In the genomic region with DNA sequence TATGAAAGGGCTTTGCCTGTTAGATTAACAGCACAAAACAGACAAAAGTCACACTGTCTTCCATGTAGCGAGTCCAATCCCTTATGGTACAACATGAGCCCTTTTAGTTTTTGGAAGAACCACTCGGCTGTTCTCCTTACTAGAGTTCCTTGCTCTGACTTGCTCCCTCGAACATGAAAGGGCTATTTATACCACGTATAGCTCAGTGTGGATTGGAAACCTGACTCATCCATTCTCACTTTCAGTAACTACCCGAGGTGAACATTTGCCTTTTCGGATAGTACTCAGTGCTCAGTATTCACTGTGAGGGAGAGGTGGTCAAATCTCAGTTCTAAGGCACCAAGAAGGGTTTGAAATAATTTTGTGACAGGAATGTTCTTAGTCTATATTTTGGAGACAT, we compare ENCODE assay signal across 38 mouse cellular contexts. TPM values are rescaled to one million over a fixed set of nuclear protein-coding genes. Genes with fewer than 3 reads are reported as not detected.
"Had no signal": no experiment of that assay in that cellular context is flagged by ENCODE, and none has a peak within 500 bp of the region (broad histone marks: within the 10 kb centered on the region; RNA-seq: fewer than 3 reads in every experiment).

No protein-coding gene starts in this region.

- H3K36me3 ChIP-seq: embryonic facial prominence, embryonic 10.5 days; embryonic facial prominence, embryonic 12.5 days; embryonic facial prominence, embryonic 13.5 days; embryonic facial prominence, embryonic 15.5 days; forebrain, embryonic 10.5 days; forebrain, embryonic 12.5 days; forebrain, embryonic 15.5 days; heart, embryonic 10.5 days had no signal

- ATAC-seq: forebrain, embryonic 13.5 days; forebrain, embryonic 14.5 days; forebrain, embryonic 15.5 days; forebrain, embryonic 16.5 days; forebrain, postnatal 0 days had no signal

- H3K9ac ChIP-seq: embryonic facial prominence, embryonic 12.5 days; embryonic facial prominence, embryonic 13.5 days; embryonic facial prominence, embryonic 15.5 days; forebrain, embryonic 12.5 days; forebrain, embryonic 13.5 days; forebrain, embryonic 15.5 days; forebrain, postnatal 0 days had no signal

- H3K9me3 ChIP-seq: embryonic facial prominence, embryonic 10.5 days; embryonic facial prominence, embryonic 12.5 days; embryonic facial prominence, embryonic 13.5 days; embryonic facial prominence, embryonic 15.5 days; forebrain, embryonic 10.5 days; forebrain, embryonic 12.5 days; forebrain, embryonic 13.5 days; forebrain, embryonic 15.5 days; heart, embryonic 10.5 days had no signal

- H3K27ac ChIP-seq: embryonic facial prominence, embryonic 10.5 days; embryonic facial prominence, embryonic 12.5 days; embryonic facial prominence, embryonic 13.5 days; embryonic facial prominence, embryonic 15.5 days; forebrain, embryonic 10.5 days; forebrain, embryonic 12.5 days; forebrain, embryonic 13.5 days; forebrain, embryonic 15.5 days; gastrocnemius, adult 2 months; heart, adult 2 months; heart, embryonic 10.5 days had no signal

- H3K4me3 ChIP-seq: embryonic facial prominence, embryonic 10.5 days; embryonic facial prominence, embryonic 12.5 days; embryonic facial prominence, embryonic 13.5 days; embryonic facial prominence, embryonic 15.5 days; erythroblast, embryonic 14.5 days; forebrain, embryonic 10.5 days; forebrain, embryonic 12.5 days; forebrain, embryonic 13.5 days; forebrain, embryonic 15.5 days; gastrocnemius, adult 2 months; heart, adult 2 months; heart, embryonic 10.5 days had no signal

- DNase-seq: cerebellum, adult 9-10 months; cerebellum, adult 9-11 months; cerebellum, postnatal 10 days; cerebellum, postnatal 14 days; cerebellum, postnatal 25 days; cerebellum, postnatal 36 days; embryo, embryonic 11 days; forebrain, postnatal 0 days; gastrocnemius, adult 2 months; gastrocnemius, postnatal 10 days; gastrocnemius, postnatal 14 days; gastrocnemius, postnatal 25 days; gastrocnemius, postnatal 36 days; heart, adult 11 months; heart, adult 18-20 months; heart, adult 2 months had no signal

- H3K4me2 ChIP-seq: embryonic facial prominence, embryonic 12.5 days; embryonic facial prominence, embryonic 13.5 days; embryonic facial prominence, embryonic 15.5 days; forebrain, embryonic 12.5 days; forebrain, embryonic 13.5 days; forebrain, embryonic 15.5 days had no signal

- H3K27me3 ChIP-seq: embryonic facial prominence, embryonic 12.5 days; embryonic facial prominence, embryonic 15.5 days; forebrain, embryonic 12.5 days; forebrain, embryonic 13.5 days; forebrain, embryonic 15.5 days had no signal

- H3K4me1 ChIP-seq: embryonic facial prominence, embryonic 12.5 days; embryonic facial prominence, embryonic 13.5 days; embryonic facial prominence, embryonic 15.5 days; heart, embryonic 10.5 days had no signal

RNA-seq across cellular contexts. Expression of a gene that starts 34.6 kb away (rescaled TPM):
- total RNA-seq: common myeloid progenitor, adult 5-6 weeks; granulocyte monocyte progenitor cell, adult 5-6 weeks had no signal
- polyA plus RNA-seq: erythroblast, embryonic 14.5 days had no signal

RNA-seq across cellular contexts. Expression of a gene that starts 35.3 kb away (rescaled TPM):
- total RNA-seq: common myeloid progenitor, adult 5-6 weeks; forebrain, postnatal 0 days; gastrocnemius, adult 18-20 months; gastrocnemius, postnatal 25 days; gastrocnemius, postnatal 4 days; granulocyte monocyte progenitor cell, adult 5-6 weeks; heart, adult 2 months; heart, adult 8-10 months had no signal
- polyA plus RNA-seq: cortical plate, adult 2 months; embryonic facial prominence, embryonic 10.5 days; embryonic facial prominence, embryonic 11.5 days; embryonic facial prominence, embryonic 12.5 days; embryonic facial prominence, embryonic 13.5 days; embryonic facial prominence, embryonic 14.5 days; embryonic facial prominence, embryonic 15.5 days; erythroblast, embryonic 14.5 days; forebrain, embryonic 10.5 days; forebrain, embryonic 11.5 days; forebrain, embryonic 12.5 days; forebrain, embryonic 13.5 days; forebrain, embryonic 14.5 days; forebrain, embryonic 15.5 days; forebrain, embryonic 16.5 days; forebrain, postnatal 0 days; gonadal fat pad, adult 2 months; heart, embryonic 10.5 days had no signal
